Mouse (Mus musculus) subcutaneous adipose tissue, adult 2 months (tissue): Measurements from ENCODE around the gene Sox10. TPM values are rescaled to one million over a fixed set of nuclear protein-coding genes. Genes with fewer than 3 reads are reported as not detected.

Source experiments
- polyA plus RNA-seq: library from polyadenylated mRNA; depleted of rRNA; stranded (reverse); fragments of >200 nt; gene quantifications from 2 replicates; pipeline ENCODE4 v1.2.3, GENCODE M21; 2012; ENCODE audit warnings: low replicate concordance; rRNA removed

The Sox10 gene
- polyA plus RNA-seq = 1.9 and 2.1 TPM in 2 replicates

GRCm38 (mm10) chr15:79165140-79165539, at the start of gene Sox10:
TSS of gene Sox10 (minus strand) at chr15:79165240.

GRCm38 (mm10) chr15:79140866-79141565, 24.0 kb downstream of the Sox10 start, which contains the start of the genes Polr2f and 1700088E04Rik:
TSS of gene Polr2f (plus strand) at chr15:79141009.
TSS of gene 1700088E04Rik (minus strand) at chr15:79141253.

DNA sequence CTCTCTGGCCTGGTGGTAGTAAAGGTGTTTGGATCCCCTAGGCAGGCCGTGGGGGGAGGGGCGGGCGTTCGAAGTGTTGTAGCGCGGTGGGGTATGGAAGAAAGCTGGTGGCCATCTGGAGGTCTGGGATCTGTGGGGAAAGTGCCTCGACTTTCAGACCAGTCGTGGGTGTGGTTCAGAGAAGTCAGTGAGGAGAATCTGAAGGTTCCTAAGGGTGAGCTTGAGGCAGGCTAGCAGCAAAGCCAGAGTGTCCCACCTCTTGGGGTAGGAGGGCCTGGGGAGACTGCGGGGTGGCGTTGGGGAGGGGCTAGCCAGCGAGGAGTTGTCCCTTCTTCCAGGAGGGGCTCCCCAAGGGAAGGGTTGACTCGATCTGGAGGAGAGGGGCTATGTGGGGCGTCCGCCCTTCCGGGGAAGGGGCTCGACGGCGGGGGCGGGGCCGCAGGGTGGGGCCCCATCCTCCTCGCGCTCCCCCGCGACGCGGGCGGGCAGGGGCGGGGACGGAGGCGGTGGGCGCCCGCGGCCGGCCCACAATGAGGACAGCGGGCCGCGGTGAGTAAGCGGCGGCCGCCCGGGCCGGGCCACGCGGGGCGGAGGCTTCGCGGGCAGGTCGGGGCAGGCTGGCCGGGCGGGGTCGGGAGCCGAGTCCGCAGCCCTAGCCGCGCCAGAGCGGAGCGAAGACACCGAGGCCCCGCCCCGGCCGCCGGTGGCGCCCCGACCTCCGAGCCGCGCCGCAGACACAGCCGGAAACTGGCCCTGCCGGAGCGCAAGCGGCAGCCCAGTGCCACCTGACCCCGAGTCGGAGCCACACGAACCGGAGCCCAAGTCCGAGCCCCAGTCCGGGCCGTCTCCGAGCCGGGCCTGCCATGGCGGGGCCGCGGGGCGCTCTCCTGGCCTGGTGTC, 56.4 kb downstream of the Sox10 start, which contains the start of gene Micall1:
Gene Micall1, plus strand, starts transcription at position 478 of the 900 bp plus-strand sequence.

Other genes starting within 250 kb of the Sox10 start
- 3,321 and 5,577 TPM in 2 replicates for gene Lgals1, start 238.5 kb downstream of the Sox10 start, polyA plus RNA-seq
- 28.0 and 29.6 TPM in 2 replicates for gene Nol12, start 230.3 kb downstream of the Sox10 start, polyA plus RNA-seq
- 71.7 and 108 TPM in 2 replicates for gene Triobp, start 217.5 kb downstream of the Sox10 start, polyA plus RNA-seq
- 61.7 and 125 TPM in 2 replicates for gene H1f0, start 136.8 kb downstream of the Sox10 start, polyA plus RNA-seq
- 0.54 TPM in 1 of 2 replicates, not detected in the other for gene Galr3, start 123.4 kb downstream of the Sox10 start, polyA plus RNA-seq
- gene Ankrd54, start 102.3 kb downstream of the Sox10 start, polyA plus RNA-seq = 32.5 and 48.9 TPM in 2 replicates
- 229 TPM in 2 replicates for gene Eif3l, start 90.1 kb downstream of the Sox10 start, polyA plus RNA-seq
- gene Micall1, start 56.3 kb downstream of the Sox10 start, polyA plus RNA-seq = 29.8 and 85.6 TPM in 2 replicates
- gene Polr2f, start 24.2 kb downstream of the Sox10 start, polyA plus RNA-seq = 34.0 and 64.2 TPM in 2 replicates
- gene 1700088E04Rik, start 24.0 kb downstream of the Sox10 start, polyA plus RNA-seq = 3.5 and 6.9 TPM in 2 replicates
- 26.0 and 37.5 TPM in 2 replicates for gene Pick1, start 63.9 kb upstream of the Sox10 start, polyA plus RNA-seq
- 0.26 TPM in 1 of 2 replicates, not detected in the other for gene Gm49486, start 64.2 kb upstream of the Sox10 start, polyA plus RNA-seq
- 0.26 and 0.27 TPM in 2 replicates for gene Slc16a8, start 89.5 kb upstream of the Sox10 start, polyA plus RNA-seq
- gene Baiap2l2, start 120.3 kb upstream of the Sox10 start, polyA plus RNA-seq = 1.2 and 5.1 TPM in 2 replicates
- gene Pla2g6, start 163.2 kb upstream of the Sox10 start, polyA plus RNA-seq = 42.6 and 65.2 TPM in 2 replicates
- gene Maff, start 181.4 kb upstream of the Sox10 start, polyA plus RNA-seq = 2.5 and 3.7 TPM in 2 replicates
- gene Tmem184b, start 238.3 kb upstream of the Sox10 start, polyA plus RNA-seq = 160 and 189 TPM in 2 replicates